Mouse (Mus musculus) embryonic fibroblast, embryonic 13.5 days (primary cell): Measurements from ENCODE around the gene Agmat.

ENCODE experiments used
- CTCF ChIP-seq: IDR thresholded peaks from 2 replicates; pipeline ENCODE4 v1.5.1; 2011; ENCODE audit warnings: mild to moderate bottlenecking, control low read depth, low read length, moderate library complexity, borderline replicate concordance; ENCODE audit not compliant: insufficient read depth
- POLR2A ChIP-seq: IDR thresholded peaks from 2 replicates; pipeline ENCODE4 v1.6.1; 2011; ENCODE audit warnings: low read depth, mild to moderate bottlenecking, control low read depth, low read length, moderate library complexity

DNA sequence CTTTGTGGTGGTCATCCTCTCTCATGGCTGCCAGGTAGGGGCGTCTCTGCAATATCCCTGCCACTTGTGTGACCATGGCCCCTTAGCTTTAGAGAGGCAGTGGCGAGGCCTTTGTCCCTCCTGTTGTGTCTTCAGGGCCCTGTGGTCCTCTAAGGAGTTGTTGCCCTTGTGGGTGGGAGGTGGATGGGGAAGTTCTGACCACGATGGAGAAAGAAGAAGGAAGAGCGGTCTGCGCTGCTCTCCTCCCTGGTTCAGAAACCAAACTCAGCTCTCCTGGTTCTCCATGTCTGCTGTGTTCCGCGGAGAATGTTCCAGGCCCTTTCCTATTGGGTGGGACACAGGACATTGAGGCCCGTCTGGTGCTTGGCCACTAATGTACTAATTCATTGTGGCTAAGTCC lies 59.4 kb downstream of the Agmat start:
- TF ChIP-seq POLR2A: no peak
- TF ChIP-seq CTCF: no peak
